Mouse (Mus musculus) midbrain, postnatal 0 days (tissue): Measurements from ENCODE around the gene Bag3. TPM values are rescaled to one million over a fixed set of nuclear protein-coding genes. Genes with fewer than 3 reads are reported as not detected.
A peak's percentile ranks its signal among the peaks of the same experiment; 100 is the strongest.

ENCODE experiments used
- ATAC-seq: fragments of 200-750 bp; cut with Nextera tagmentation; 2 replicates; pipeline ENCODE4 v1.8.0; 2017; ENCODE audit warnings: moderate number of reproducible peaks, mild to moderate bottlenecking, moderate TSS enrichment, moderate library complexity; ENCODE audit not compliant: low FRiP score
- DNase-seq: peaks from one replicate; pipeline ENCODE4 v3.0.0-alpha.2; 2015; ENCODE audit warnings: low spot score
- H3K27ac ChIP-seq: fragments of 300-500 bp; sonication (generic); 2 replicates; pipeline ENCODE4 v1.5.1; 2014; ENCODE audit warnings: low read depth, mild to moderate bottlenecking, low read length, mixed read lengths
- H3K27me3 ChIP-seq: fragments of 300-500 bp; sonication (generic); 2 replicates; pipeline ENCODE4 v1.6.1; 2014; ENCODE audit warnings: low read length, control low read depth, mixed read lengths; ENCODE audit not compliant: insufficient read depth
- H3K36me3 ChIP-seq: fragments of 300-500 bp; sonication (generic); 2 replicates; pipeline ENCODE4 v1.6.1; 2014; ENCODE audit warnings: low read length, control low read depth, mixed read lengths; ENCODE audit not compliant: insufficient read depth
- H3K4me1 ChIP-seq: fragments of 300-500 bp; sonication (generic); 2 replicates; pipeline ENCODE4 v1.6.1; 2014; ENCODE audit warnings: mild to moderate bottlenecking, control low read depth, antibody characterized with exemption, low read length, mixed read lengths; ENCODE audit not compliant: insufficient read depth
- H3K4me2 ChIP-seq: fragments of 300-500 bp; sonication (generic); 2 replicates; pipeline ENCODE4 v1.6.1; 2014; ENCODE audit warnings: low read depth, mild to moderate bottlenecking, low read length, mixed read lengths; ENCODE audit not compliant: poor library complexity, severe bottlenecking
- H3K4me3 ChIP-seq: fragments of 300-500 bp; sonication (generic); 2 replicates; pipeline ENCODE4 v1.5.1; 2014; ENCODE audit warnings: low read depth, mild to moderate bottlenecking, low read length, moderate library complexity
- H3K9ac ChIP-seq: fragments of 300-500 bp; sonication (generic); replicated peaks from 2 replicates; pipeline ENCODE4 v1.6.1; 2014; ENCODE audit warnings: mild to moderate bottlenecking, low read length, moderate library complexity, mixed read lengths; ENCODE audit not compliant: poor library complexity, severe bottlenecking
- H3K9me3 ChIP-seq: fragments of 300-500 bp; sonication (generic); 2 replicates; pipeline ENCODE4 v1.6.1; 2016; ENCODE audit warnings: low read length, control low read depth
- CTCF ChIP-seq: IDR thresholded peaks from 2 replicates; pipeline ENCODE4 v1.5.1; 2016; ENCODE audit warnings: antibody characterized with exemption, mild to moderate bottlenecking
- WGBS: fragments of 180-500 bp; shearing (Covaris S2); extraction: QIAGEN DNeasy Blood & Tissue Kit; methylation state at CpG from one replicate; pipeline ENCODE4 v1.1.7; 2014; 5-methylcytosine and 5-hydroxymethylcytosine counted together
- polyA plus RNA-seq: library from polyadenylated mRNA; unstranded; fragments of >200 nt; fragmentation: Nextera tagmentation; extraction: Ambion mirVana; gene quantifications from 2 replicates; pipeline ENCODE4 v1.2.1, GENCODE M21; 2015
- total RNA-seq: library from RNA; depleted of rRNA; stranded (reverse); fragments of >200 nt; gene quantifications from 2 replicates; pipeline ENCODE4 v1.2.3, GENCODE M21; 2014

The Bag3 gene
- total and polyA plus RNA-seq, 2 experiments from 2014 or later = 3.7 to 4.9 TPM

DNA sequence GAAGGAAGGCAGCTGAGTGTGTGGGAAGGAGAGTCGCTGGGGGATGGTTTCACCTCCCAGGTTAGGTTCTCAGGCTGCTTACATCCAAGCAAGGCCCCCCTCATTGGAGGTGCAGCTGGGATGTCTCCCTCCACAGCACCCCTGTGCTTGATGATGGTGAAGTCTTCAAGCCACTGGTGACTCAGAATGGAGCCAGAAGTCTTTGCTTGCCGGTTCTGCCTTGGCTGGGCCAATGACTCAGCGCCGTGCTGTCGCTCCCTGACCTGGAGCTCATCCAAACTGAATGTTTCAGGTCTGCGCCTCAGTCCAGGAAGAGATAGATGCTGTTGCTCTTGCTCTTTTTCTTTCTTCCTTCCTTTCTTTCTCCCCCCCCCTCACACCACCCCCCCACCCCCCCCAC is 8.5 kb downstream of the Bag3 start:
- Histone ChIP-seq H3K4me3 (no peak overlapping the region), H3K9ac (no peak overlapping the region), H3K4me2 (no peak overlapping the region), H3K27ac (no peak overlapping the region), H3K27me3 (no peaks in the 10 kb centered on the region), H3K9me3 (no peaks in the 10 kb centered on the region), H3K4me1 (peaks cover 32% of the 10 kb centered on the region), H3K36me3 (no peaks in the 10 kb centered on the region)
- no peak for TF ChIP-seq CTCF
- ATAC-seq (no peak), DNase-seq (peak; percentile 49)
- 68% methylated on average over 6 of the region's 6 CpGs for WGBS

DNA sequence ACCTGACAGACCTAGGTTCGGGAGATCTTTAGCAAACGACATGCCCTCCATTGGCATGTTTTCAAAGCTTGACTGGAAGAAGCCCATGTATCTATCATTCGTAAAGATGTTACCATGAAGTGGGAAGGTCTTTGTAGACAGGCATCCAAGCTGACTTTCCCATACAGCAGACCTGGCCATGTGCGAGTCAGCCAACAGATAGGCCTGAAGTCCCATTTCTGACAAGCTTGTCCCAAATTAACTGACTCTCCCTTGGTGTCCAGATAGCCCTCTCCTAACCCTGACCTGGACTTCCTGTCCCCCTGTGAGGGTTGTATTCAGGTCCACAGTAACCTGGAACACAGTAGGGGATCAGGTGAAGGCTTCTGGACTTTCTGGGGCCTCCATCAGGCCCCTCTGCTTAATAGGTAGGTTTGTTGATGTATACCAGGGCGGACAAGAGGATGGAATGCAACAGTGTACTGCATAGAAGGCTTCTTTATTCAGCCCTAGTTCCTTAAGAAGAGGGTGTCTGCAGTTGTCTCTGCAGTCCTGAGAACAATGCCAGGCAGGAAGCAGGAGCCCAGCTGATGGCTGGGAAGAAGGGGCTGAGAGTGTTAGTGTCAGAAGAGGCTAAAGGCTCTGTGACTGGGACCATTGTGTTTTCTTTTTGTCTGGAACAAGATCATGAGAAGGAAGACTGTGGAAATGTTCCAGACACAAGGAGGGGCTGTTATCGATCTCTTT is 9.2 kb downstream of the Bag3 start:
- Histone ChIP-seq H3K4me2 (no peak overlapping the region), H3K9ac (no peak overlapping the region), H3K27ac (no peak overlapping the region), H3K4me1 (peaks cover 32% of the 10 kb centered on the region), H3K4me3 (no peak overlapping the region), H3K27me3 (no peaks in the 10 kb centered on the region), H3K36me3 (no peaks in the 10 kb centered on the region), H3K9me3 (no peaks in the 10 kb centered on the region)
- TF ChIP-seq CTCF = no peak
- no peak for DNase-seq
- ATAC-seq = no peak
- WGBS = 76% methylated on average over 6 of the region's 6 CpGs

DNA sequence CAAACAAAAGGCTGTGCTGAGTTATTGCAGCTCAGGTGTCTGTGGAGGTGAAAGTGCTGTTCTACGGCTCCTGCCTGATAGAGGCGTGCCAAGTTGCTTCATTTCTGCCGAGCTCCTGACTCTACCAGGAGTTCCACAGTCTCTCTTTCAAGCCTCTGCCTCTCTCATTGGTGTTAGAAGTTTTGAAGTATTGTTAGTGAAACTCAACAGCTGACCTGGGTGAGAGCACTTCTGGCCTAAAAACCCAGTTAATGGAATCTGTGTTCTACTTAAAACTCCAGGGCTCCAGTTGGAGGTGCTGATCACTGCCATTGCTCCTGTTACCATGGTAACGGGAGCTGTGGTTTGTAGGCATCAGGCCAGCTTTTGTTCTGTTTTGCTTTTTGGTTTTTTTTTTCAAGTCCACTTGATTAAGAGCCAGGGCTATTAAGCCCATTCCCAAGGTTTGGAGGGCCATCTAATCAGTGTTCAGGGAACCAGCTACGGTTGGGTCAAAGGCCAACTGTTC is 11.6 kb downstream of the Bag3 start:
- H3K4me1 ChIP-seq = peaks cover 28% of the 10 kb centered on the region
- WGBS = 42% methylated on average over 5 of the region's 5 CpGs
- TF ChIP-seq CTCF = no peak
- H3K4me3 ChIP-seq = no peak overlapping the region
- H3K27me3 ChIP-seq = no peaks in the 10 kb centered on the region
- no peak overlapping the region for H3K9ac ChIP-seq
- no peak for ATAC-seq
- no peak overlapping the region for H3K4me2 ChIP-seq
- H3K27ac ChIP-seq = peak overlapping the region; percentile 32; the same call in 1 of the 2 replicates
- DNase-seq = peak; percentile 90
- no peaks in the 10 kb centered on the region for H3K36me3 ChIP-seq
- H3K9me3 ChIP-seq = no peaks in the 10 kb centered on the region

DNA sequence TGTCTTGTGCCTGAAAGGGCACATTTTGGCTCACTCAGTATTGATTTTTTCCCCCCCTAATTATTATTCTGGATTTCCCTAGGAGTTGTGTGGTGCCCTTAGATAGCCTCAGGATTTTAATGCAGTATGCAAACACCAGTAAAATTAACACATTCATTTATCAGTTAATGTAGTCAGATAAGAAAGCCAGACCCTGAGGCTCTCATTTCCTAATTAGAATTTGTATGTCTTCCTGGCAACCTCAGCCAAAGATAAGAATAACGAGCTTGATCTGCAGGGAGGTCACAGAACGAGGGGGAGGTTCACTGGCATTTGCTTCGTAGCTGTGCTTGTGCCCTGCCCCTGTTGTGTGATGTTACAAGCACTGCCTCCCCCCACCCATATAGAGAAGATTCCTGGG is 12.7 kb downstream of the Bag3 start:
- no peak for DNase-seq
- WGBS = 15% methylated on average over 3 of the region's 3 CpGs
- Histone ChIP-seq H3K27ac (peak overlapping the region; percentile 32; the same call in 1 of the 2 replicates), H3K9ac (no peak overlapping the region), H3K4me2 (no peak overlapping the region), H3K36me3 (no peaks in the 10 kb centered on the region), H3K27me3 (no peaks in the 10 kb centered on the region), H3K4me3 (no peak overlapping the region), H3K4me1 (peaks cover 23% of the 10 kb centered on the region), H3K9me3 (no peaks in the 10 kb centered on the region)
- no peak for TF ChIP-seq CTCF
- ATAC-seq = no peak

DNA sequence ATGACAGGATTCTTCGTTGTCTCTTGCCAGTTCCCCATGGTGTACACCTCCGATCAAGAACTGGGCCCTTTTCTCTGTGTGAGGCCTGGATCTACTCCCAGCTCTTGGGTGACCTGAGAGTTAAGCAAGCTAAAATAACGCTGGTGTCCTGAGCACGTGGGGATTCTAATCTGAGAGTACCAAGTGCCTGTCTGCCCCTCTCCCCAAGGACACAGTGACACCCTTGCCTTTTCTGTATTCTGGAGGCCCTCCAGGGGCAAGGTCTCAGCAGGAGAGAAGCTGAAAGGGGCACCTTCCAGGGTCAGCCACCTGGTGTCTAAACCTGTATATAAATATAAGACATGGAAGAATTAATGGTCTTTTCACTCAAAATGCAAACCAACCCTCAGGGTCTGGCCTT is 14.3 kb downstream of the Bag3 start:
- H3K4me2 ChIP-seq = no peak overlapping the region

DNA sequence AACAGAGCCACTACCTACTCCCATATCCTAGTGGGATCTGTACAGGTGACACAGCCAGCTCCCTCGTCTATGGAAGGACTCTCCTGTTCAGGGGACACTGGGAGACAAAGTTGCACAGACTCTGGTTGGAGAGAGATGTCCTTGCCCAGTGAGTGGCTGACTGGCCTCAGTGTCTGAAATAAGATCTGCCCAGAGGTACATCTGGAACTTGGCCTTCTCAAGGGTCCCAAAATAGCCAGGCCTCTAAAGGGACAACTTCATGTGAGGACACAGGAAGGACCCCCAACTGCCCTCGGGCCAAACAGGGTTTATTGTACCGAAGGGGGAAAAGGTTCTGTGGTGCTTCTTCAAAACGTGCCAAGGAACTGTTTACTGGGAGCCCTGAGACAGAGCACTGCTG is 14.8 kb downstream of the Bag3 start:
- H3K4me2 ChIP-seq = no peak overlapping the region
- H3K4me1 ChIP-seq = peaks cover 16% of the 10 kb centered on the region
- WGBS = 62% methylated on average over 4 of the region's 4 CpGs
- no peak for DNase-seq
- no peaks in the 10 kb centered on the region for H3K9me3 ChIP-seq
- no peaks in the 10 kb centered on the region for H3K36me3 ChIP-seq
- no peak for ATAC-seq
- H3K27ac ChIP-seq = 0 out of 2 replicates have a peak overlapping the region, but pooled peaks have one; percentile 26
- no peak for TF ChIP-seq CTCF
- H3K4me3 ChIP-seq = no peak overlapping the region
- H3K27me3 ChIP-seq = no peaks in the 10 kb centered on the region
- no peak overlapping the region for H3K9ac ChIP-seq

More for the DNA sequence above, 14.3 kb downstream of the Bag3 start:
- H3K4me1 ChIP-seq = peaks cover 16% of the 10 kb centered on the region
- WGBS = 79% methylated on average over 4 of the region's 4 CpGs
- H3K9ac ChIP-seq = no peak overlapping the region
- DNase-seq = no peak
- no peak overlapping the region for H3K27ac ChIP-seq
- H3K9me3 ChIP-seq = no peaks in the 10 kb centered on the region
- no peak overlapping the region for H3K4me3 ChIP-seq
- H3K36me3 ChIP-seq = no peaks in the 10 kb centered on the region
- TF ChIP-seq CTCF = no peak
- no peaks in the 10 kb centered on the region for H3K27me3 ChIP-seq
- no peak for ATAC-seq
